Mouse (Mus musculus) ES-Bruce4 (cell line): ENCODE data around the gene Slc4a7.

Source experiments
- CTCF ChIP-seq: IDR thresholded peaks from one replicate; pipeline ENCODE4 v1.8.1; 2011; ENCODE audit warnings: low read depth, low read length
- POLR2A ChIP-seq: IDR thresholded peaks from one replicate; pipeline ENCODE4 v1.8.1; 2011; ENCODE audit warnings: low read length; ENCODE audit not compliant: insufficient read depth

DNA sequence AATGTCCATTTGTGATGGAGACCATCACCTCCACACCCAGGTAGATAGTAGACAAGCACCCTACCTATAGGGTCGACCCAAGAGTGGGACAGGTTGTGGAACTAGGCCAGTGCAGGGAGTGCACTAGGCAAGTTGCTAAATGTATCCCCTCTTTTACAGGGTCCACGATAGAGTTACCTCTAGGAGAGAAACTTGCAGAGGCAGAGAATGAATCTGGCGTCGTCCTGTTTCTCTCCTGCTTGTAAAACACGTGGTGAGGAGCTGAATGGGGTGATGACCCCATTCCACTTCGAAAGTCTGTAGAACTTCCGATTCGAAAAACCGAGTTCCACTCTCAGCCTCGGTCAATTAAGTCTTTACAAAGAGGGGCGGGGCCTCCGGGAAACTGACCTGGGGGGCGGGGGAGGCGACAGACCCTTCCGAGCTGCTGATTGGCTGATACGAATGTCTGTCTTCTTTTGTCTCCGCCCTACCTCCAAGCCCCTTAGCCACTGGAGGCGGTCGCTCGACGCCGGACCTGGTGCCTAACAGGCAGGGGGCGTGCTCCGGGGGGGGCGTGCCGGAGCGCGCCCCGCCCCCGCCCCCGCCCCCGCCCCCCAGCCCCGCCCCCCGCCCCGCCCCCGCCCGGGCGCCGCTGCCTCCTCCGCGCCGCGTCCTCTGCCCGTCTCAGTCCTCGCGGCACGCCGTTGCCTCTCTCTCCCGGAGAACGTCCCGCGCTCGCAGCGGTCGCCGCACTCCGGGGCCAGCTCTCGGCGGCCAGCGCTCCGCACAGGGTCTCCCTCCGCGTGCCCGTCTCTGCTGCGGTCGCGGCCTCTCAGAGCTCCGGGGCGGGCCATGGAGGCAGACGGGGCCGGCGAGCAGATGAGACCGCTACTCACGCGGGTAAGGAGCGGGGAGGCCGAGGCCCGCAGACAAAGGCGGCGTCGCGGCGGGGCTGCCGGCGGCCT, 593 bp downstream of the Slc4a7 start:
- TF ChIP-seq CTCF (no peak), POLR2A (peak; percentile 47)
